Mouse (Mus musculus): ENCODE data around the gene Szrd1. TPM values are rescaled to one million over a fixed set of nuclear protein-coding genes. Genes with fewer than 3 reads are reported as not detected.

Szrd1 gene
- polyA plus RNA-seq, 1 experiment from 2014 or later, result 33.9 TPM

DNA sequence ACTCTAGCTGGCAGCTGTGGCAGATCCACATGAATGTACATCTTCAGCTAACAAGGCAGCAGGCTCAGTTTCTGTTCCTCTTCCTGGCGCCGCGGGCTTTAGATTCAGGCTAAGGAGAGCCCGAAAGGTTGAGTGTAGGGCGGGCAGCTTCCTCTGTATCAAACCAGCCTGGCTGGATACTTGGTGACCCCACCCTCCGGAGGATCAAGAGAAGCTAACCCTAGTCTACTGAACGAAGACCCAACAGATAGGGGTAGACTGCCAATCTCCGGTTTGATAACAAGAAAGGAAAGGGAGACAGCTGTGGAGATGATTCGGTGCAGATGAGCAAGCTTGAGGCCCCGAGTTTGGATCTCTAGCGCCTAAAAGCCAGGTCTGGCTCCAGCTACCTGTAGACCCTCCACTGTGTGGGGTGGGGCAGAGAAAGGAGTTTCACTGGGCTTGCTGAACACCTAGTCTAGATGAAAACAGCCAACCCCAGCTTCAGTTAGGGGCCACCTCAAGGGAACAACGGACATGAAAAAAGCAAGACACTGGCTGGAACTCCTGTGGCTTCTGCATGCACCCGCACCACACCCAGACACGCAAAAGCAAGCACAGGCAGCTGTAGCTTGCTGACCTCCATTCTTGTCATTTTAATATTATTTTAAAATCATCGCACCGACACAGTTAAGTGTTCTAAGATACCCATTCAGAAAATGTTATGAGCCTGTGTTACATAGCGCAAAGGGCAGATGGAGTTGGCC, 62.6 kb downstream of the Szrd1 start:
- no peak for ATAC-seq (ENCODE audit: low FRiP score, low read depth)
- H3K9me3 ChIP-seq, result no peaks in the 10 kb centered on the region

DNA sequence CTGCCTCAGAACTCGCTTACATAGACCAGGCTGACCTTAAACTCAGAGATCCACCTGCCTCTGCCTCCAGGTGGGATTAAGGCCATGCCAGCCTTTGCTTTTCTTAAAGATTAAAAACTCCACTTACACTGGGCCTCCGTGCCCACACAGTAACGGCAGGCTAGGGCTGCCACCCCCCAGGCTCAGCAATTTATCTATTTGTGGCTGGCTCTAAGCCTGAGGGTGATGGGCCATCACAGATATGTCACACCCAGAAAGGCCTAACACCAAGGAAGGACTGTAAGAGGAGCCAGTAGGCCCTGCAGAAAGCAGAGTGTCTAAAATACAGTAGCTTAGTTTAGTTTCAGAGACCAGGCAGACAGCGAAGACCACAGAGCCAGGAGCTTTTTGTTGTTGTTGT, 65.5 kb downstream of the Szrd1 start:
- Histone ChIP-seq H3K36me3 (peaks cover 56% of the 10 kb centered on the region), H3K4me2 (replicated peaks) (no peak overlapping the region), H3K9me3 (no peaks in the 10 kb centered on the region), H3K4me1 (peaks cover 13% of the 10 kb centered on the region), H3K27ac (replicated peaks) (no peak overlapping the region), H3K27me3 (no peaks in the 10 kb centered on the region), H3K4me3 (no peak overlapping the region), H3K9ac (replicated peaks) (no peak overlapping the region)
- ATAC-seq (ENCODE audit: low FRiP score, low read depth), result no peak
- WGBS, result 95% methylated on average over 4 of the region's 4 CpGs

More for the DNA sequence above, 62.6 kb downstream of the Szrd1 start:
- Histone ChIP-seq H3K27ac (replicated peaks) (no peak overlapping the region; the same call in 1 of the 2 replicates), H3K9ac (replicated peaks) (peak overlapping the region; percentile 95), H3K4me3 (peak overlapping the region; percentile 83), H3K4me2 (replicated peaks) (peak overlapping the region; percentile 98), H3K36me3 (peaks cover 29% of the 10 kb centered on the region), H3K4me1 (peaks cover 13% of the 10 kb centered on the region), H3K27me3 (no peaks in the 10 kb centered on the region)
- WGBS, result 85% methylated on average over 17 of the region's 17 CpGs

DNA sequence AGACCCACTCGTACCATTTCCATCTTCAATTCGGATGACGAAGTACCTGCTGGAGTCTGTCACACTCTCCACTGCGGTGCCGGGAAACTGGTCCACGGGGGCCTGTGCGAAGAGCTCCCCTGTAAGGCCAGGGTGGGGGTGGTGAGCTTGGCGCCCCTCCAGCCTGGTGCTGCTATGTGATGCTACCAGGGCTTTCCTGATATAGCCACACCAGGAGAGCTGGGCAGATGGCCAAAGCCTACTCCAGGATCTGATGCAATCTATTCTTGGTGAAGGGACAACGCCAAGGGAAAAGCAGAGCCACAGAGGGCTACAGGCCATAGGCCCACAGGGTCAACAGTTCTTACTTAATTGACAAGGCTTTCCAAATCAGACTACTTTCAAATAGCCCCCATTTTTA, 65.9 kb downstream of the Szrd1 start:
- H3K9ac ChIP-seq (replicated peaks), result no peak overlapping the region
- H3K9me3 ChIP-seq, result no peaks in the 10 kb centered on the region
- no peak overlapping the region for H3K4me3 ChIP-seq
- no peak overlapping the region for H3K27ac ChIP-seq (replicated peaks)
- H3K4me2 ChIP-seq (replicated peaks), result no peak overlapping the region
- H3K36me3 ChIP-seq, result peaks cover 61% of the 10 kb centered on the region
- peaks cover 13% of the 10 kb centered on the region for H3K4me1 ChIP-seq
- WGBS, result 94% methylated on average over 9 of the region's 9 CpGs
- no peaks in the 10 kb centered on the region for H3K27me3 ChIP-seq
- ATAC-seq (ENCODE audit: low FRiP score, low read depth), result no peak

DNA sequence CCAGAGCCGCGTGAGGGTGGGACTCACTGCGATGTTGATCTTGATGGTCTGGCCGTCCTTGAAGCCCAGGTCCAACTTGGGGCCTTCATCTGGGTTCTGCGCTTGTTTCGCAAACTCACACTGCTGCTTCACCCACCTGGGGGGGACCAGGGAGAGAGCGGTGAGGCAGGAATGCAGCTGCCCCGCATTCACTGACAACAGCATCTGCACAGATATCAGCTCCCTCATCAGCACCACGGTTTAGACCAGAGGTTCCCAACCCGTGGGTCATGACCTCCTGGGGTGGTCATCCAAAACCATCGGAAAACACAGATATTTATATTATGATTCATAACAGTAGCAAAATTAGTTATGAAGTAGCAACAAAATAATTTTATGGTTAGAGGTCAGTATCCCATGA, 67.1 kb downstream of the Szrd1 start:
- no peak overlapping the region for H3K4me3 ChIP-seq
- WGBS, result 93% methylated on average over 11 of the region's 11 CpGs
- H3K4me2 ChIP-seq (replicated peaks), result no peak overlapping the region
- H3K36me3 ChIP-seq, result peaks cover 72% of the 10 kb centered on the region
- no peaks in the 10 kb centered on the region for H3K27me3 ChIP-seq
- peaks cover 11% of the 10 kb centered on the region for H3K4me1 ChIP-seq
- H3K9me3 ChIP-seq, result no peaks in the 10 kb centered on the region
- no peak overlapping the region for H3K27ac ChIP-seq (replicated peaks)
- ATAC-seq (ENCODE audit: low FRiP score, low read depth), result no peak
- H3K9ac ChIP-seq (replicated peaks), result no peak overlapping the region

DNA sequence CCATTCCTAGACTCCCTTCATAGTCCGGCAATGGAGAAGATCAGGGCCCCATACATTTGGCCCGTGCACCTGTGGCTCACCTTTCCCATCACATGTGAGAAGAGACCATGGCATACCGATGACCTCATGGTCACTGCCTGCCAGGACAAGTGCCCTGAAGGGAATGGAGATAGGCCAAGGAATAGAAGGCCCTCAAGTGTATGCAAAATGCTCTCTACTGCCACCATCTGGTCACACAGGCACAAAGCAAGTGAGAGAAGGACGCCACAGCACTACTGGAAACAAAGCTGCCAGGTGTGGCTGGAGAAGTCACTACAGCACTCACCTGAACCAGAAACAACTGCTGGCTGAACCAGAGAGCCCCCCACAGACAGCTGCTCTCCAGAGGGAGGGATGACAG, 69.8 kb downstream of the Szrd1 start:
- no peak overlapping the region for H3K4me3 ChIP-seq
- WGBS, result 59% methylated on average over 4 of the region's 4 CpGs
- H3K36me3 ChIP-seq, result peaks cover 90% of the 10 kb centered on the region
- H3K4me2 ChIP-seq (replicated peaks), result no peak overlapping the region
- 0 out of 2 replicates have a peak, but pooled peaks have one; percentile 24 for ATAC-seq (ENCODE audit: low FRiP score, low read depth)
- no peaks in the 10 kb centered on the region for H3K4me1 ChIP-seq
- no peak overlapping the region for H3K9ac ChIP-seq (replicated peaks)
- H3K9me3 ChIP-seq, result no peaks in the 10 kb centered on the region
- H3K27ac ChIP-seq (replicated peaks), result no peak overlapping the region
- no peaks in the 10 kb centered on the region for H3K27me3 ChIP-seq

DNA sequence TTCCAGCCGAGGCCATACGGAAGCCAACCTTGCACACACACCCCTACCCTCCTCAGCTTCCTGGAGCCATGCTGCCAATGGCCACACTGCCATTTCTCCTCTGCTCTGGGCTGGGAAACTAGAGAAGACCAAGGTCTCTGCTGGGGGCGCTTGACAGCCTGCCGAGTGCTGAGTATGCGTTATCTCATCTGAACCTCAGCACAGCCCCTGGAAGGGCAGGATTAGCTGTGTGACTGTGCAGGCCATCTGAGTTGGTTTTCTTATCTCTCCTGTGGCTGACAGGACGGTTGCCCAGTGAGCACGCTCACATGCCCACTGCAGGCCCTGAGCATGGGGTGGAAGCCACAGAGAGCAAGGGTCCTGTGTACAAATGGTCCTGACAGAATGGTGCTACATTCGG, 70.9 kb downstream of the Szrd1 start:
- no peak for ATAC-seq (ENCODE audit: low FRiP score, low read depth)
- Histone ChIP-seq H3K9me3 (no peaks in the 10 kb centered on the region), H3K4me3 (no peak overlapping the region), H3K27me3 (no peaks in the 10 kb centered on the region), H3K36me3 (peaks cover 81% of the 10 kb centered on the region), H3K9ac (replicated peaks) (no peak overlapping the region), H3K27ac (replicated peaks) (no peak overlapping the region), H3K4me2 (replicated peaks) (no peak overlapping the region), H3K4me1 (no peaks in the 10 kb centered on the region)
- 92% methylated on average over 8 of the region's 8 CpGs for WGBS

DNA sequence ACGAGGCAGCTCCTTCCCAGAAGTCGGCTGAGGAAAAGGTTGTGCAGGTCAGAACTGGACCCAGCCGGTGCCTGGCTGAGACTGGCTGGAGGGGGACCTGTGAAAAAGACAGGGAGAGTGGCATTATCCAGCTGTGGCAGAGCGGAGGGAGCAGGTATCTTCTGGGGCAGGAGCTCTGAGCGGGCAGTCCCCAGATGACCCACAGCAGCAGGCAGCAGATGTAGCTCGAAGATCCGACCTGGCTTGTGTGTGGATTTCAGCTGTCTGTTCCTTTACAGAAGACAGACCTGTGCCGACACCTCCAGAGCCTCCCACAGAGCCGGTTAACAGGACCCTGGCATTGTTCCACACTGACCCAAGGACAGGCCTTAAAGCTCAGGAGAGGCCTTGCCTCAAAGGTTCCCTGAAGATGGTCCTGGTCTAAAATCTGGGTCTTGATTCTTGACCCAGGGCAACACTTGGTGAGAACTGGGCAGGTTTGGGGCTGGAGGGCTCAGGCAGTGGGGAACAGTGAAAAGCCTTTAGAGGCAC, 72.0 kb downstream of the Szrd1 start:
- WGBS, result 95% methylated on average over 9 of the region's 9 CpGs
- Histone ChIP-seq H3K4me2 (replicated peaks) (no peak overlapping the region), H3K36me3 (peaks cover 71% of the 10 kb centered on the region), H3K4me3 (no peak overlapping the region), H3K9me3 (no peaks in the 10 kb centered on the region), H3K27me3 (no peaks in the 10 kb centered on the region), H3K27ac (replicated peaks) (no peak overlapping the region), H3K4me1 (no peaks in the 10 kb centered on the region), H3K9ac (replicated peaks) (no peak overlapping the region)
- no peak for ATAC-seq (ENCODE audit: low FRiP score, low read depth)

DNA sequence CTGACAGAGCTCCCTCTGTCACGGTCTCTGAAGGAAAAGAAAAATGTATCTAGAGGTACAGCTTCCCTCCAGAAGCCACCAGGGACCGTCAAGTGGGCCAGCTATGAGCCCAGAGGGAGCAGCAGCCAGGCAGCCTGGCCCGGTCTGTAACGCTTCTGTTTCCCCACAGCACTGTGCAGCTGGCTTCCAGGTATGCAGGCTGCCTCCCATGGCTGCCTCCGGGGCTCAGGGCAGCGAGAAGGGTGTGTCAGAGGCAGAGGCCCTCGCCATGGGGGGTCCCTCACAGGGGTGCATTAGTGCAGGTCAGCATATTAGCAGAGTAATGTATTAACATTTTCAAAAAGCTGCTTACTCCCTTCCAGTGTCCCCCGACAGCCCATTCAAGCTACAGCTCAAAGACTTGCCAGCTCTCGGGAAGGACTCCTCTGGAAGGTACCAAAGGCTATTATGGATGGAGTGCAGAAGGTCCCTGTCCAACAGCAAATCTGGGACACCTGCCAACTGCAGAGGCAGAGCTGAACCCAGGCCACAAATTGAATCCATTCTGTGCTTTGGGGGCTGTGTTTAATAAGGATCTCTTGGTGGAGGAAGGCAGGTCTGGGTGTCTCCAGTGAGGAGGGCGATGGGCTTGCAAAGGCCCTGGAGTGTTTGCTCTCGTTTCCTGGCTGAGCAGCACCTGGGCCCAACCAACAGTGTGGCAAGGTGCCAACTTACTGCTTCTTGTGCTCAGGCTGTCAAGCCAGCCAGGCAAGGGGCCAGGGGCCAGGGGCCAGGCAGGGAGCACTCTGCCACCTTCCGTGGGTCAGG, 72.7 kb downstream of the Szrd1 start:
- Histone ChIP-seq H3K4me1 (no peaks in the 10 kb centered on the region), H3K9me3 (no peaks in the 10 kb centered on the region), H3K27ac (replicated peaks) (no peak overlapping the region), H3K4me2 (replicated peaks) (no peak overlapping the region), H3K9ac (replicated peaks) (no peak overlapping the region), H3K27me3 (no peaks in the 10 kb centered on the region), H3K4me3 (no peak overlapping the region), H3K36me3 (peaks cover 65% of the 10 kb centered on the region)
- WGBS, result 91% methylated on average over 12 of the region's 12 CpGs
- ATAC-seq (ENCODE audit: low FRiP score, low read depth), result no peak

DNA sequence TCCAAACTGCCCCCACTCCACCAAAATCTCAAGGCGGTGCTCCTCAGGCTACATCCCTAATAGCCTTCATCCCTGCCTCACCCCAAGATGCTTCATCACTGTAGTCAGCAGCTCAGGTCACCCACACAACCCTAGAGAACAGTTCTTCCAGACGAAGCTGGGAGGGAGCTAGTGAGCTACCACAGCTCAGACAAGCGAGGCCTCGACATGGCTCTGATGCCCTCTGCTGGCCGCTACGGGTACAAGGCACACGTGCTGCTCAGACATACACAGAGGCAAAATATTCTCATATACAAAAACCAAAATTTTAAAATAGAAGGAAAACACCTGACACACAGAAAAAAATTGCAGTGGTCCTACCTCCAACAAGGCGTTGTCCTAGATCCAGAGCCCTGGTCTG, 74.5 kb downstream of the Szrd1 start:
- Histone ChIP-seq H3K36me3 (peaks cover 47% of the 10 kb centered on the region), H3K27me3 (no peaks in the 10 kb centered on the region), H3K4me1 (peaks cover 4% of the 10 kb centered on the region; the same call in 1 of the 2 replicates), H3K4me2 (replicated peaks) (no peak overlapping the region), H3K9ac (replicated peaks) (no peak overlapping the region), H3K4me3 (no peak overlapping the region), H3K27ac (replicated peaks) (no peak overlapping the region), H3K9me3 (no peaks in the 10 kb centered on the region)
- 2% methylated on average over 8 of the region's 8 CpGs for WGBS
- no peak for ATAC-seq (ENCODE audit: low FRiP score, low read depth)

DNA sequence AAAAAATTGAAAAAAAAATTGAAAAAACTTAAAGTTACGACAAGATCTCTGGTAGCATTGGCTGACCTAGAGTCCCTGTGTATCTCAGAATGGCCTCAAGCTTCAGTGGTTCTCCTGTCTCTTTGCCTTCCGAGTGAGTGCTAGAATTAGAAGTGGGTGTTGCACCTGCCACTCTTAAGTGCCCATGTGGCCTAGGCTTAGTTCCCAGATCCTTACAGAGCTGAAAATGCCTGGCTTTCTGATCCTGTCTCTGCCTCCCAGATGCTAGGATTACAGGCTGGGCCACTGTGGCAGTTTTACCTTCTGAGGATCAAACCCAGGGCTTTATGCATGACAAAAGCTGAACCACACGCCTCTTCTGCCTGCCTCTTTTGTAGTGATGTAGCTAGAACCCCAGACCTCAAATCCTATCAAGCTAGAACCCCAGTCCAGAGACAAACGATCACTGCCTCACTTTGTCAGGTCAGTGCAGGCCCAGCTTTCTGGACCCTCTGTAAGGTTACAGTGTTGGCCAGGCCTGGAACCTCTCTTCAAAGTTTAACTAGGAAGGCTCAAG, 75.4 kb downstream of the Szrd1 start:
- no peaks in the 10 kb centered on the region for H3K27me3 ChIP-seq
- 83% methylated on average over 4 of the region's 4 CpGs for WGBS
- ATAC-seq (ENCODE audit: low FRiP score, low read depth), result no peak

More for the DNA sequence above, 75.4 kb downstream of the Szrd1 start:
- H3K4me1 ChIP-seq, result peaks cover 13% of the 10 kb centered on the region
- no peak overlapping the region for H3K4me3 ChIP-seq
- no peak overlapping the region for H3K9ac ChIP-seq (replicated peaks)
- H3K27ac ChIP-seq (replicated peaks), result no peak overlapping the region
- H3K9me3 ChIP-seq, result no peaks in the 10 kb centered on the region
- no peak overlapping the region for H3K4me2 ChIP-seq (replicated peaks)
- H3K36me3 ChIP-seq, result peaks cover 38% of the 10 kb centered on the region

Measured in midbrain, embryonic 12.5 days (tissue).